Mouse (Mus musculus): ENCODE results near the gene Gm10306. TPM values are rescaled to one million over a fixed set of nuclear protein-coding genes. Genes with fewer than 3 reads are reported as not detected.

The Gm10306 gene
- polyA plus RNA-seq, 1 experiment = not detected

DNA sequence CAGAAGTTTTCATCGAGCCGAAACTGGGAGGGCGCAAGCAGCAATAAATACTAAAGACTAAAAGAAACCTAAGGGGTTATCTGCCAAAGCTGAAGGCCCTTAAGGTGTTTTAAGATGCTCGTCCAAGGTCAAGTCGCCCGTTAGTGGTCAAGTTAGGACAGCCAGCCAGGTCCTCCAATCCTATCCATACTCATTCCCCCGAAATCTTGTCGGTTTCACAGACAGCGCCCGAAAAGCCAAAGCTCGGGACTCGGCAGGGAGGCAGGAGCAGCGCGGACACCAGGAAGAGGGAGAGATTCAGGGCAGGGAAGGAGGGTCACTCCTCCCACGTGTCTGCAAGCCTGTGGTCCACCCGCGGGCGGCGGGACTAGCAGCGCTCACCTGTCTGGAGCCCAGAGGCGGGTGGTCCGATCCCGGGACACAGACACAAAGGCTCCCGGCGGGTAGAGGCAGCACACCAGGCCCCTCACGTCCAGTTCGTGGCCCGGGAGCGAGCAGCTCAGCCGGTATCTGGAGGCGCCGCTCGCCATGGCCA is 46.2 kb downstream of the Gm10306 start:
- under 1% methylated on average over 33 of the region's 33 CpGs for WGBS
- no peak for TF ChIP-seq POLR2A (IDR thresholded peaks at IDR 0.05; ENCODE audit: borderline replicate concordance, extremely low read depth, low read depth, low read length)
- no peak for TF ChIP-seq CTCF (IDR thresholded peaks at IDR 0.05; ENCODE audit: insufficient read depth, low read length)
- DNase-seq = no peak

DNA sequence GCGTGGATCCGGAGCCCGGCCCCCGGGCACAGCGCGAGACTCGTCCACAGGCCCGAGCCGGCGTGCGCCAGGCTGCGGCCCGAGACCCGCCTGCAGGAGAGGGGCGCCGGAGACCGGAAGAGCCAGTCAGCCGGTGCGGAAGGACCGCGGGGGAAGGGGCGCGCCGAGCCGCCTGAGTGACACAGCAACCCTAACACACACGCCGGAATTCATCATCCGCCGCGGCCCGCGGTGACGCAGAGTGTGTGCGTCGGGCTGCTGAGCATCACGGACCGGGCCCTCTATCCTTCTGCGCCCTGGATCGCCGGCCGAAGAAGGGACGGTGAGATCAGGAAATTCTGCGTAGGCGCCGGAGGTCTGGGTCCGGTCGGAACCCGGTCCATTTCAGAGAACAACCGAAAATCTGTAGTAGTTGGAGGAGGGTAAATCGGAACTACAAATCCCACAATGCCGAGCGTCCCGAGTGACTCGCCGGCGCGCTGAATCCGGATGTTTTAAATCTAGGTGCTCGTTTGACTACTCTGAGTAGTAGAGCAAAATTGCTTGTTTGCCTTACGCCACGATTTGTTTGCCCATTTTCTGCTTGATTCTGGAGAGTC is 46.8 kb downstream of the Gm10306 start, which contains the start of gene Plaa:
Plaa (minus strand) TSS at position 214 of the 599 bp plus-strand sequence.
- DNase-seq = peak; percentile 95
- no peak for TF ChIP-seq CTCF (IDR thresholded peaks at IDR 0.05; ENCODE audit: insufficient read depth, low read length)
- TF ChIP-seq POLR2A (IDR thresholded peaks at IDR 0.05; ENCODE audit: borderline replicate concordance, extremely low read depth, low read depth, low read length) = 0 out of 2 replicates have a peak, but pooled peaks have one; percentile 42

More for the DNA sequence above, 46.2 kb downstream of the Gm10306 start:
- peak overlapping the region; percentile 88 for H3K4me3 ChIP-seq (replicated peaks; ENCODE audit: extremely low read depth, low read depth, low read length)
- H3K4me1 ChIP-seq (ENCODE audit: control insufficient read depth, insufficient read depth, low read length) = peaks cover 5% of the 10 kb centered on the region

DNA sequence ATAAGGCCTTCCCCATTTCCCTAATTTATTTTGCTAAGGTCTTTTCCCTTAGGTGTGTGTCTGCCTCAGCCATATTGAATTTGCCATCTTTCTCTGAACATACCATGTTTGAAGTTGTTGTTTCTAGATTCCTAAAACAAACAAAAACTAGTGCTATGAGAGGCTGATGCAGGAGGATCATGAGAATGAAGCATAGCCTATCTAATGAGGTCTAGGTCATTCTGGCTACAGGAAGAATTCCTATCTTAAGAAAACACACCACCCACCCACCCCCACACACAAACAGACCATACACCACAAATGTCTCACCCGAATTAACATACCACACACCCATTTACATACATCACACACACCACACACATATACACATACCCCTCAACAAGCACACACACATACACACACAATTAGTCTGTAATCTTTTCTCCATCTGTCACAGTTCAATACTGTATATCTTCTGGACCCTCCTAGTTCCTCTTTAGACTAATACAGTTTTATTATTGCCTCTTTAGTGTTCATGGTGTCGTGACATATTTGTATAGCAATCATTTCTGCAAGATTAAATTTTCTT is 48.2 kb downstream of the Gm10306 start:
- DNase-seq = no peak
- peaks cover 5% of the 10 kb centered on the region for H3K4me1 ChIP-seq (ENCODE audit: control insufficient read depth, insufficient read depth, low read length)
- 84% methylated on average over 2 of the region's 2 CpGs for WGBS
- no peak overlapping the region for H3K4me3 ChIP-seq (replicated peaks; ENCODE audit: extremely low read depth, low read depth, low read length)
- TF ChIP-seq CTCF (IDR thresholded peaks at IDR 0.05; ENCODE audit: insufficient read depth, low read length) = no peak
- no peak for TF ChIP-seq POLR2A (IDR thresholded peaks at IDR 0.05; ENCODE audit: borderline replicate concordance, extremely low read depth, low read depth, low read length)

More for the DNA sequence above, 46.8 kb downstream of the Gm10306 start, which contains the start of gene Plaa:
- peak within 1 kb of the TSS; percentile 88 for H3K4me3 ChIP-seq (replicated peaks; ENCODE audit: extremely low read depth, low read depth, low read length)
- WGBS = under 1% methylated on average over 57 of the region's 61 CpGs
- peaks cover 5% of the 10 kb centered on the region for H3K4me1 ChIP-seq (ENCODE audit: control insufficient read depth, insufficient read depth, low read length)

DNA sequence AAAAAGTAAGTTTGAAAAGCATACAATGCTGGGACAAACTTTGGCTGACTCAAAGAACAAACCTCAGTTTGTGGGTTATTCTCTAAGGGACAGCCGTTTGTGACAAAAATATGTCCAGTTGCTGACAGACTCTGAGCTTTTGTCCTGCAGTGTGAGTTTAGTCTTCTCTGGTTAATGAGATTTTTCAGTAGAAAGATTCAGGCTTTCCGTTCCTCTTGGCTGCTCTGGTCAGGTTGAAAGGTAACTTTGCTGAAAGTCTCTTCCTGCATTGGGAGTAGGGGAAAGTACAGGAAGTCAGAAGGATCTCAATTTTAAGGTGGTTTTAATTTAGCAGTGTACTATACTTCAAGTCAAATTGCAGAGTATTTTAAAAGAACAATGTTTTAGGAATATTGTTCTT is 49.2 kb downstream of the Gm10306 start:
- Histone ChIP-seq H3K4me3 (replicated peaks; ENCODE audit: extremely low read depth, low read depth, low read length) (no peak overlapping the region), H3K4me1 (ENCODE audit: control insufficient read depth, insufficient read depth, low read length) (peaks cover 5% of the 10 kb centered on the region)
- WGBS = 89% methylated on average over 2 of the region's 2 CpGs
- no peak for DNase-seq
- TF ChIP-seq POLR2A (IDR thresholded peaks at IDR 0.05; ENCODE audit: borderline replicate concordance, extremely low read depth, low read depth, low read length) (no peak), CTCF (IDR thresholded peaks at IDR 0.05; ENCODE audit: insufficient read depth, low read length) (no peak)

Other genes starting within 250 kb of the Gm10306 start
- gene Caap1, start 250 bp downstream of the Gm10306 start, polyA plus RNA-seq (2012; rRNA removed) = 5.2 and 7.7 TPM in 2 replicates
- 36.5 and 53.0 TPM in 2 replicates for gene Plaa, start 46.7 kb downstream of the Gm10306 start, polyA plus RNA-seq (2012; rRNA removed)
- gene Ift74, start 57.9 kb downstream of the Gm10306 start, polyA plus RNA-seq (2012; rRNA removed) = 1.3 and 1.4 TPM in 2 replicates
- 0.03 TPM in 1 of 2 replicates, not detected in the other for gene Lrrc19, start 93.6 kb downstream of the Gm10306 start, polyA plus RNA-seq (2012; rRNA removed)
- 76.1 and 78.6 TPM in 2 replicates for gene Tek, start 182.7 kb downstream of the Gm10306 start, polyA plus RNA-seq (2012; rRNA removed)